In genomic region chr2:15111808-15112440, GRCm38 (mm10) we compare ENCODE assay signal across 19 mouse cellular contexts. TPM values are rescaled to one million over a fixed set of nuclear protein-coding genes. Genes with fewer than 3 reads are reported as not detected.
A peak's percentile ranks its signal among the peaks of the same experiment; 100 is the strongest.
DNase-seq lines count a peak whose midpoint lies in the region; ATAC-seq and TF ChIP-seq lines count a peak whose summit lies in the region.
"Had no signal": no experiment of that assay in that cellular context is flagged by ENCODE, and none has a peak within 500 bp of the region (broad histone marks: within the 10 kb centered on the region; RNA-seq: fewer than 3 reads in every experiment).

No protein-coding gene starts in this region.

- no peaks in the 10 kb centered on the region for H3K27me3 ChIP-seq in liver, embryonic 13.5 days
- no peaks in the 10 kb centered on the region for H3K27me3 ChIP-seq in liver, embryonic 12.5 days (replicated peaks)
- H3K27me3 ChIP-seq in intestine, embryonic 16.5 days (replicated peaks; ENCODE audit: control insufficient read depth, insufficient read depth, low read length), result no peaks in the 10 kb centered on the region
- H3K27me3 ChIP-seq in liver, postnatal 0 days (ENCODE audit: insufficient read depth, low read length), result no peaks in the 10 kb centered on the region
- no peaks in the 10 kb centered on the region for H3K27me3 ChIP-seq in hindbrain, embryonic 13.5 days
- H3K27me3 ChIP-seq: embryonic facial prominence, embryonic 13.5 days; forebrain, embryonic 13.5 days; hindbrain, embryonic 15.5 days had no signal

- TF ChIP-seq CTCF in liver, postnatal 0 days (IDR thresholded peaks at IDR 0.05; ENCODE audit: low read depth), result no peak

- TF ChIP-seq EP300 in liver, postnatal 0 days (IDR thresholded peaks at IDR 0.05; ENCODE audit: low read depth), result peak; percentile 15; the same call in 1 of the 2 replicates

- no peak for DNase-seq in liver, embryonic 13.5 days
- no peak for DNase-seq in liver, postnatal 0 days
- DNase-seq: adrenal gland, postnatal 10 days; cerebellum, adult 11 months; cerebellum, adult 8-10 months; cerebellum, postnatal 14 days; gastrocnemius, adult 2 months; gastrocnemius, postnatal 36 days; heart, adult 18-20 months; heart, postnatal 4 days had no signal

- WGBS in liver, embryonic 13.5 days (ENCODE audit: insufficient replicate concordance), result 8% methylated on average over 1 of the region's 1 CpGs
- 18% methylated on average over 1 of the region's 1 CpGs for WGBS in liver, embryonic 12.5 days (ENCODE audit: insufficient replicate concordance)
- WGBS in intestine, embryonic 16.5 days, result 44% methylated on average over 1 of the region's 1 CpGs
- WGBS in liver, postnatal 0 days (ENCODE audit: insufficient replicate concordance), result 11% methylated on average over 1 of the region's 1 CpGs
- 55% methylated on average over 1 of the region's 1 CpGs for WGBS in hindbrain, embryonic 13.5 days

- peak; percentile 43; the same call in 1 of the 2 replicates for ATAC-seq in liver, embryonic 13.5 days (ENCODE audit: low read depth)
- no peak for ATAC-seq in liver, embryonic 12.5 days
- peak; percentile 55; the same call in 1 of the 2 replicates for ATAC-seq in intestine, embryonic 16.5 days
- ATAC-seq in liver, postnatal 0 days, result peak; percentile 100
- no peak for ATAC-seq in granulocyte monocyte progenitor cell, adult 5-6 weeks (replicated peaks; ENCODE audit: poor library complexity, severe bottlenecking)
- ATAC-seq in hindbrain, embryonic 13.5 days (ENCODE audit: low FRiP score), result no peak
- no peak for ATAC-seq in erythroblast, adult 5-6 weeks (replicated peaks; ENCODE audit: low FRiP score, poor library complexity, severe bottlenecking)
- ATAC-seq: forebrain, embryonic 13.5 days had no signal

- H3K4me3 ChIP-seq in liver, embryonic 13.5 days (replicated peaks), result no peak overlapping the region
- no peak overlapping the region for H3K4me3 ChIP-seq in liver, embryonic 12.5 days
- H3K4me3 ChIP-seq in intestine, embryonic 16.5 days (ENCODE audit: low read length), result no peak overlapping the region
- H3K4me3 ChIP-seq in liver, postnatal 0 days (ENCODE audit: low read depth, low read length), result no peak overlapping the region
- no peak overlapping the region for H3K4me3 ChIP-seq in hindbrain, embryonic 13.5 days
- H3K4me3 ChIP-seq: embryonic facial prominence, embryonic 13.5 days; forebrain, embryonic 13.5 days; gastrocnemius, adult 2 months; heart, embryonic 10.5 days; hindbrain, embryonic 15.5 days had no signal

- H3K36me3 ChIP-seq in liver, embryonic 13.5 days, result no peaks in the 10 kb centered on the region
- H3K36me3 ChIP-seq in liver, embryonic 12.5 days, result no peaks in the 10 kb centered on the region
- no peaks in the 10 kb centered on the region for H3K36me3 ChIP-seq in intestine, embryonic 16.5 days (ENCODE audit: control insufficient read depth, insufficient read depth, low read length)
- H3K36me3 ChIP-seq in liver, postnatal 0 days (replicated peaks; ENCODE audit: insufficient read depth, low read length), result no peaks in the 10 kb centered on the region
- H3K36me3 ChIP-seq in hindbrain, embryonic 13.5 days, result no peaks in the 10 kb centered on the region
- H3K36me3 ChIP-seq: embryonic facial prominence, embryonic 13.5 days; heart, embryonic 10.5 days; hindbrain, embryonic 15.5 days had no signal

- H3K9ac ChIP-seq in liver, embryonic 13.5 days, result no peak overlapping the region
- no peak overlapping the region for H3K9ac ChIP-seq in liver, embryonic 12.5 days
- H3K9ac ChIP-seq in intestine, embryonic 16.5 days (ENCODE audit: low read depth, low read length), result no peak overlapping the region
- no peak overlapping the region for H3K9ac ChIP-seq in liver, postnatal 0 days (replicated peaks)
- no peak overlapping the region for H3K9ac ChIP-seq in hindbrain, embryonic 13.5 days
- H3K9ac ChIP-seq: embryonic facial prominence, embryonic 13.5 days; forebrain, embryonic 13.5 days; hindbrain, embryonic 15.5 days had no signal

- no peaks in the 10 kb centered on the region for H3K4me1 ChIP-seq in liver, embryonic 13.5 days (replicated peaks)
- no peaks in the 10 kb centered on the region for H3K4me1 ChIP-seq in liver, embryonic 12.5 days
- H3K4me1 ChIP-seq in intestine, embryonic 16.5 days (ENCODE audit: control insufficient read depth, insufficient read depth, low read length), result no peaks in the 10 kb centered on the region
- no peaks in the 10 kb centered on the region; the same call in 1 of the 2 replicates for H3K4me1 ChIP-seq in liver, postnatal 0 days (ENCODE audit: insufficient read depth)
- H3K4me1 ChIP-seq in hindbrain, embryonic 13.5 days (replicated peaks), result no peaks in the 10 kb centered on the region
- H3K4me1 ChIP-seq: embryonic facial prominence, embryonic 13.5 days; forebrain, embryonic 13.5 days; heart, embryonic 10.5 days; hindbrain, embryonic 15.5 days had no signal

- H3K27ac ChIP-seq in liver, embryonic 13.5 days, result no peak overlapping the region
- no peak overlapping the region for H3K27ac ChIP-seq in liver, embryonic 12.5 days
- H3K27ac ChIP-seq in intestine, embryonic 16.5 days (ENCODE audit: low read length), result no peak overlapping the region
- peak overlapping the region; percentile 85 for H3K27ac ChIP-seq in liver, postnatal 0 days (ENCODE audit: low read depth)
- H3K27ac ChIP-seq in hindbrain, embryonic 13.5 days, result no peak overlapping the region
- H3K27ac ChIP-seq: embryonic facial prominence, embryonic 13.5 days; forebrain, embryonic 13.5 days; gastrocnemius, adult 2 months; heart, embryonic 10.5 days; hindbrain, embryonic 15.5 days had no signal

- no peak overlapping the region for H3K4me2 ChIP-seq in liver, embryonic 13.5 days
- no peak overlapping the region for H3K4me2 ChIP-seq in liver, embryonic 12.5 days
- H3K4me2 ChIP-seq in intestine, embryonic 16.5 days (ENCODE audit: low read depth, low read length), result no peak overlapping the region
- H3K4me2 ChIP-seq in liver, postnatal 0 days (ENCODE audit: low read depth, low read length), result no peak overlapping the region
- H3K4me2 ChIP-seq in hindbrain, embryonic 13.5 days, result no peak overlapping the region
- H3K4me2 ChIP-seq: embryonic facial prominence, embryonic 13.5 days; forebrain, embryonic 13.5 days; hindbrain, embryonic 15.5 days had no signal

- no peaks in the 10 kb centered on the region for H3K9me3 ChIP-seq in liver, embryonic 13.5 days (replicated peaks)
- no peaks in the 10 kb centered on the region for H3K9me3 ChIP-seq in liver, embryonic 12.5 days (replicated peaks)
- H3K9me3 ChIP-seq in intestine, embryonic 16.5 days (ENCODE audit: control insufficient read depth, low read length), result no peaks in the 10 kb centered on the region
- H3K9me3 ChIP-seq in liver, postnatal 0 days (ENCODE audit: low read length), result no peaks in the 10 kb centered on the region
- H3K9me3 ChIP-seq in hindbrain, embryonic 13.5 days, result no peaks in the 10 kb centered on the region
- H3K9me3 ChIP-seq: embryonic facial prominence, embryonic 13.5 days; forebrain, embryonic 13.5 days; heart, embryonic 10.5 days; hindbrain, embryonic 15.5 days had no signal

RNA-seq across cellular contexts. Expression of gene Nsun6, which starts 57.1 kb away (rescaled TPM):
- 4.6 and 5.4 TPM in 2 replicates for polyA plus RNA-seq in liver, embryonic 13.5 days (2015; fragmentation: Nextera tagmentation; extraction: Ambion mirVana)
- 5.6 and 5.7 TPM in 2 replicates for polyA plus RNA-seq in liver, embryonic 12.5 days (2016; fragmentation: Nextera tagmentation; extraction: Ambion mirVana)
- 6.8 and 7.6 TPM in 2 replicates for polyA plus RNA-seq in intestine, embryonic 16.5 days (2015; fragmentation: Nextera tagmentation; extraction: Ambion mirVana)
- polyA plus RNA-seq in liver, postnatal 0 days (2015; fragmentation: Nextera tagmentation; extraction: Ambion mirVana), result 3.8 and 4.6 TPM in 2 replicates
- total RNA-seq in granulocyte monocyte progenitor cell, adult 5-6 weeks (2014; fragmentation: Nextera tagmentation), result 11.2 and 14.5 TPM in 2 replicates
- 5.5 and 7.4 TPM in 2 replicates for total RNA-seq in granulocyte monocyte progenitor cell, adult 5-6 weeks (2017)
- polyA plus RNA-seq in hindbrain, embryonic 13.5 days (2015; fragmentation: Nextera tagmentation; extraction: Ambion mirVana), result 18.3 and 19.4 TPM in 2 replicates
- 5.0 and 6.7 TPM in 2 replicates for total RNA-seq in erythroblast, adult 5-6 weeks (2015; ENCODE audit: low replicate concordance)
- total RNA-seq in erythroblast, adult 5-6 weeks (2017; ENCODE audit: low replicate concordance), result 2.1 and 3.7 TPM in 2 replicates

Comparison
In these comparisons a context has a peak if more than half of its experiments do, and no peak if none do; other contexts are left out.
1. ATAC-seq: peak in liver, embryonic 13.5 days (single experiment), intestine, embryonic 16.5 days (single experiment) and liver, postnatal 0 days (single experiment); none in liver, embryonic 12.5 days (single experiment), granulocyte monocyte progenitor cell, adult 5-6 weeks (single experiment), hindbrain, embryonic 13.5 days (single experiment) and erythroblast, adult 5-6 weeks (single experiment).